Mouse (Mus musculus) thymus, postnatal 36 days (tissue): Measurements from ENCODE around the gene Rnase12.
"Not testable (repeated sequence)": the region's sequence is repeated elsewhere in the genome, so short reads cannot be mapped to it uniquely, and the experiment has no call there.

Experiments used
- DNase-seq, 2 experiments: peaks; one replicate each; pipeline ENCODE4 v3.0.0; 2022; ENCODE audit warnings: mixed read lengths in 2 of 2

The Rnase12 gene

GRCm38 (mm10) chr14:51014724-51015123 lies 42.7 kb downstream of the Rnase12 start:
- not testable (repeated sequence) for DNase-seq

- no peak for DNase-seq
Measured at GRCm38 (mm10) chr14:51009572-51009971, 47.9 kb downstream of the Rnase12 start.

- DNase-seq = no peak
Measured at GRCm38 (mm10) chr14:51008781-51009180, 48.7 kb downstream of the Rnase12 start.

- DNase-seq = no peak
Measured at GRCm38 (mm10) chr14:51007914-51008713, 49.3 kb downstream of the Rnase12 start.

GRCm38 (mm10) chr14:51007152-51007801 lies 50.2 kb downstream of the Rnase12 start, which contains the start of gene Rnase10:
Gene Rnase10, plus strand, starts transcription at chr14:51007751.
- no peak for DNase-seq
